Mouse (Mus musculus): ENCODE data around the gene Xpnpep3. TPM values are rescaled to one million over a fixed set of nuclear protein-coding genes. Genes with fewer than 3 reads are reported as not detected.
A peak's percentile ranks its signal among the peaks of the same experiment; 100 is the strongest.
"Not testable (repeated sequence)": the region's sequence is repeated elsewhere in the genome, so short reads cannot be mapped to it uniquely, and the experiment has no call there.

Gene Xpnpep3
- polyA plus RNA-seq, 1 experiment from 2014 or later = 13.2 TPM

GRCm38 (mm10) chr15:81465016-81465660 is 65.2 kb downstream of the Xpnpep3 start:
- Histone ChIP-seq H3K4me2 (peak overlapping the region; percentile 76), H3K4me1 (peaks cover 11% of the 10 kb centered on the region), H3K27ac (peak overlapping the region; percentile 92), H3K9me3 (replicated peaks) (peaks cover 12% of the 10 kb centered on the region; the same call in 1 of the 2 replicates), H3K27me3 (no peaks in the 10 kb centered on the region), H3K9ac (peak overlapping the region; percentile 64), H3K36me3 (peaks cover 24% of the 10 kb centered on the region), H3K4me3 (replicated peaks) (peak overlapping the region; percentile 78)
- ATAC-seq (replicated peaks; ENCODE audit: low FRiP score) = no peak
- 71% methylated on average over 12 of the region's 12 CpGs for WGBS

DNA sequence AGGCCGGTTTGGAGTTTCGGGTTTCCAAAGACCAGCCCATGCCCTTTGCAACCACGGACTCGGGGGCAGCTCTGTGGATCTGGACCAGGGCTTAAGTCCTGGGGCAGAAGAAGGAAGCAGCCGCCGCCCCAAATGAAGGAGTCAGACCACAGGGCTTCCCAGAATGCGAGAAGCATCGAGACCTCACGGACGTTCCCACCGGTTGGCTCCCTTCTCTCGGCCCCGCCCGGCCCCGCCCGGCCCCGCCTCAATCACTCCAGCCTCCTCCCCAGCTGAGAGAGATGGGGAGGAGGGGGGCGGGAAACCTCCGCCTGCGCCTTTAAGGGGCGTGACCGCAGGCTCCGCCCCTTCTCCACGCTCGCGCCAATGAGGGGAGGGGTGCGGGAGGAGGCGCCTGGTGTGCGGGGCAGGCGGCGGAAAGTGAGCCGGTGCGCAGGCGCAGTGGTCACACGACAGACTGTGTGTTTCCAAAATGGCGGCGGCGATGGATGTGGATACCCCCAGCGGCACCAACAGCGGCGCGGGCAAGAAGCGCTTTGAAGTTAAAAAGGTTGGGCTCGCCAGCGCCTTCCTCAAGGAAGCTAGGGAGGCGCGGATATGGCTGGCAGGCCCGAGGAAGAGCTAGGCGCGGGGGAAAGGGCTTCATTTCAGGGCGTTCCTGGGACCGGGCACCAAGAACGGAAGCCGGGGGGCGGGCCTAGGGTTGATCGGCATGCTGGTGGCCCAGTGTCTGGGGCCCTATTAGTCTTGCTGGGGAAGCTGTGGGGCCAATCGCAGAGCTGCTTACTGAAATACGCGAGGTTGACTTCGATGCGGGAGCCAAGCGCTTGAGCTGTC is 66.2 kb downstream of the Xpnpep3 start, which contains the start of gene Rbx1:
Rbx1 (plus strand) TSS at position 396 of the 837 bp plus-strand sequence.
- Histone ChIP-seq H3K36me3 (peaks cover 30% of the 10 kb centered on the region), H3K27me3 (no peaks in the 10 kb centered on the region), H3K4me3 (replicated peaks) (peak within 1 kb of the TSS; percentile 78), H3K4me1 (peaks cover 11% of the 10 kb centered on the region), H3K27ac (peak within 1 kb of the TSS; percentile 92), H3K4me2 (peak within 1 kb of the TSS; percentile 76), H3K9me3 (replicated peaks) (peaks cover 12% of the 10 kb centered on the region; the same call in 1 of the 2 replicates), H3K9ac (peak within 1 kb of the TSS; percentile 68)
- ATAC-seq (replicated peaks; ENCODE audit: low FRiP score) = peak; percentile 99
- WGBS = under 1% methylated on average over 62 of the region's 62 CpGs

- Histone ChIP-seq H3K9ac (peak overlapping the region; percentile 68), H3K27me3 (no peaks in the 10 kb centered on the region), H3K9me3 (replicated peaks) (peaks cover 8% of the 10 kb centered on the region; the same call in 1 of the 2 replicates), H3K4me2 (peak overlapping the region; percentile 71), H3K36me3 (peaks cover 36% of the 10 kb centered on the region), H3K4me3 (replicated peaks) (peak overlapping the region; percentile 78), H3K4me1 (peaks cover 11% of the 10 kb centered on the region), H3K27ac (peak overlapping the region; percentile 91)
- WGBS = 1% methylated on average over 15 of the region's 15 CpGs
- ATAC-seq (replicated peaks; ENCODE audit: low FRiP score) = no peak; the same call in 1 of the 2 replicates
Observed at GRCm38 (mm10) chr15:81466738-81467113, 66.8 kb downstream of the Xpnpep3 start.

DNA sequence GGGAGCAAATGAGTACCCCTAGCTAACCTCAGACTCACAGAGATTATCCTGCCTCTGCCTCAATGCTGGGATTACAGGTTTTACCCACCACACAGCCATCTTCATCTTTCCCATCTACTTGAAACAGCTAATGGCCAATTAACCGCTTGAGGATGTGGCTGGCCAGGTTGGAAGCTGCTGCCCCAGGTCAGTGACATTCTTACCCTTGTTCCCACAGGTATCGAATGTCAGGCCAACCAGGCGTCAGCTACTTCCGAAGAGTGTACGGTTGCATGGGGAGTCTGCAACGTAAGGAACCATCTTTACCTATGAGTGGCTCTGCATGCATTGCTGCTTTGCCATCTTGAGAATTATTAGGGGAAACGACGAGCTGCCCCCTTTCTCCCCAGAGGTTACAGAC is 70.8 kb downstream of the Xpnpep3 start:
- WGBS = 49% methylated on average over 8 of the region's 8 CpGs
- no peak for ATAC-seq (replicated peaks; ENCODE audit: low FRiP score)
- H3K36me3 ChIP-seq = peaks cover 74% of the 10 kb centered on the region

DNA sequence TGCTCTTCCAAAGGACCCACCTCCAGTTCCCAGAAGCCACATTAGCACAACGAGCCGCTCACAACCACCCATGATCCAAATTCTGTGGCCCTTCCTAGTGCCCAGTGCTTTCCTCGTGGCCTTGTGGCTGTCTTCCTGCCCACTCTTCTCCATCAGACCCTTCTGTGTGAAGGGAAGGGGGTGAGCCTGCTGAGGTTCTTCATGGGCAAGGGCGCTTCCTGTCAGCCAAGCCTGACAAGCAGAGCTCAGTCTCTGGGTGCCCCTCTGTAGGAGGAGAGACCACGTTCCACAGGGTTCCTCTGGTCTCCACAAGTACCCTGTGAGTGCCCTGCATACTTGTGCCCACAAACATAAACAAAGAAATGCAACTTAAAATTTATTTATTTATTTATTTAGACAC is 72.3 kb downstream of the Xpnpep3 start:
- no peak overlapping the region for H3K4me2 ChIP-seq
- no peak for ATAC-seq (replicated peaks; ENCODE audit: low FRiP score)
- no peak overlapping the region for H3K27ac ChIP-seq
- H3K4me3 ChIP-seq (replicated peaks) = no peak overlapping the region
- no peaks in the 10 kb centered on the region for H3K9me3 ChIP-seq (replicated peaks)
- peaks cover 12% of the 10 kb centered on the region for H3K4me1 ChIP-seq
- no peak overlapping the region for H3K9ac ChIP-seq
- H3K36me3 ChIP-seq = peaks cover 80% of the 10 kb centered on the region
- 97% methylated on average over 5 of the region's 5 CpGs for WGBS
- no peaks in the 10 kb centered on the region for H3K27me3 ChIP-seq

More for the DNA sequence above, 70.8 kb downstream of the Xpnpep3 start:
- no peak overlapping the region for H3K27ac ChIP-seq
- H3K4me2 ChIP-seq = no peak overlapping the region
- H3K27me3 ChIP-seq = no peaks in the 10 kb centered on the region
- no peaks in the 10 kb centered on the region for H3K9me3 ChIP-seq (replicated peaks)
- H3K4me3 ChIP-seq (replicated peaks) = no peak overlapping the region
- H3K9ac ChIP-seq = no peak overlapping the region
- peaks cover 11% of the 10 kb centered on the region for H3K4me1 ChIP-seq

- ATAC-seq (replicated peaks; ENCODE audit: low FRiP score) = no peak
- 50% methylated on average over 3 of the region's 3 CpGs for WGBS
- Histone ChIP-seq H3K27me3 (no peaks in the 10 kb centered on the region), H3K4me2 (no peak overlapping the region), H3K4me3 (replicated peaks) (no peak overlapping the region), H3K9ac (no peak overlapping the region), H3K9me3 (replicated peaks) (no peaks in the 10 kb centered on the region), H3K36me3 (peaks cover 55% of the 10 kb centered on the region), H3K27ac (peak overlapping the region; percentile 62; the same call in 1 of the 2 replicates), H3K4me1 (peaks cover 13% of the 10 kb centered on the region)
Observed at GRCm38 (mm10) chr15:81475654-81476053, 75.7 kb downstream of the Xpnpep3 start.

DNA sequence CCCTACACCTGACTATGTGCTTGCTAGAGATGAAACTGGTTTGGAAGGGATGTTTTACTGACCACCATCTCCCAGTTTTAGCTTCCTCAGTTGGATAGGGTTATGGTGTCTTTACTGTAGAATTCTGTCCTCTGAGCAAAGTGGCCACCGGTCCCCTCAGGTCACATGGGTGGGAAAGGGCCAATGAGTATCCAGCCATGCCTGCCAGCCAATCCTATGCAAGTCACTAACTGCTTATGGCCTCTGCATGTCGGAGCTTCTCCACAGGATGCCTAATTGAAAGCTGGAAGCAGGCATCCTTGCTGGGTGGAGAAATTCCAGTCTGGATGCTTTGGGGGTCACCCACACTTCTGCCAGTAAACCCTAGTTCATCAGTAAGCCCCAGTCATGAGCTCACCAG is 76.7 kb downstream of the Xpnpep3 start:
- no peak for ATAC-seq (replicated peaks; ENCODE audit: low FRiP score)
- no peaks in the 10 kb centered on the region for H3K9me3 ChIP-seq (replicated peaks)
- H3K9ac ChIP-seq = no peak overlapping the region
- peaks cover 20% of the 10 kb centered on the region for H3K4me1 ChIP-seq
- no peak overlapping the region for H3K4me3 ChIP-seq (replicated peaks)
- no peaks in the 10 kb centered on the region for H3K27me3 ChIP-seq
- WGBS = 8% methylated on average over 2 of the region's 2 CpGs
- H3K27ac ChIP-seq = no peak overlapping the region
- peaks cover 46% of the 10 kb centered on the region for H3K36me3 ChIP-seq
- no peak overlapping the region for H3K4me2 ChIP-seq

- WGBS = 45% methylated on average over 21 of the region's 21 CpGs
- Histone ChIP-seq H3K27ac (no peak overlapping the region), H3K27me3 (no peaks in the 10 kb centered on the region), H3K36me3 (peaks cover 16% of the 10 kb centered on the region), H3K4me3 (replicated peaks) (no peak overlapping the region), H3K9me3 (replicated peaks) (no peaks in the 10 kb centered on the region), H3K9ac (no peak overlapping the region), H3K4me1 (peaks cover 20% of the 10 kb centered on the region), H3K4me2 (peak overlapping the region; percentile 15; the same call in 1 of the 2 replicates)
- ATAC-seq (replicated peaks; ENCODE audit: low FRiP score) = no peak
Observed at GRCm38 (mm10) chr15:81479446-81480213, 79.7 kb downstream of the Xpnpep3 start.

DNA sequence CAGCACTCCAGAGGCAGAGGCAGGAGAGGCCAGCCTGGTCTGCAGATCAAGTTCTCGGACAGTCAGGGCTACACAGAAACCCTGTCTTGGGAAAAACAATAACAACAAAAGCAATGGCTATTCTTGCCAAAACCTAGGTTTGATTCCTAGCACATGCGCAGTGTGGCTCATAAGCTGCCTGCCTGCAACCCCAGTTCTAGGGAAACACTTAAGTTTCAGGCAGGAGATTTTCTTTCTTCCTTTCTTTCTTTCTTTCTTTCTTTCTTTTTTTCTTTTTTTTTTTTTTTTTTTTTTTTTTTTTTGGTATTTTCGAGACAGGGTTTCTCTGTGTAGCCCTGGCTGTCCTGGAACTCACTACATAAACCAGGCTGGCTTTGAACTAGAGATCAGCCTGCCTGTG is 80.3 kb downstream of the Xpnpep3 start:
- WGBS = 71% methylated on average over 3 of the region's 3 CpGs
- not testable (repeated sequence) for H3K9ac ChIP-seq; H3K4me3 ChIP-seq (replicated peaks); H3K9me3 ChIP-seq (replicated peaks); H3K27me3 ChIP-seq; H3K4me2 ChIP-seq; H3K36me3 ChIP-seq; H3K27ac ChIP-seq; ATAC-seq (replicated peaks; ENCODE audit: low FRiP score)
- H3K4me1 ChIP-seq = peaks cover 20% of the 10 kb centered on the region

DNA sequence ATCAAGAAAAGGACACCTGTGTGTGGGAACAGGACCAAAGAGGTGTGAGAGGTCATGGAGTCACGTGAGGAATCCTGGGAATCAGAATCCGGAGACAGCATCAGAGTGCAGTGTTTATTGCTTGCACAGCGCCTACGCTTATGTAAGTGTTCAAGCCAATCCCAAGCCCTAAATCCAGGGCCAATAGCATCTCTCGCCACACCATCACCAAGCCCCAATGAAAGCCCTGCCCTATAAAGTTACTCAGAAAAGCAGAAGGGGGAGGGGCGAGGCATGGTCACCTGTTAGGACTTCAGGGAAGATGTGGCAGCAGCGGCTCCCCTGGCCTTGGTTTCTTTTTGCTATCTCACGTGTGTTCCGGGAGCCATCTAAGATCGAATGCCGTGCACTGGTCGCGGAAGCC is 81.0 kb downstream of the Xpnpep3 start:
- Histone ChIP-seq H3K4me3 (replicated peaks) (peak overlapping the region; percentile 34), H3K36me3 (peaks cover 4% of the 10 kb centered on the region; the same call in 1 of the 2 replicates), H3K4me2 (peak overlapping the region; percentile 59), H3K9ac (no peak overlapping the region), H3K27me3 (no peaks in the 10 kb centered on the region), H3K9me3 (replicated peaks) (no peaks in the 10 kb centered on the region), H3K4me1 (peaks cover 20% of the 10 kb centered on the region), H3K27ac (no peak overlapping the region)
- WGBS = 20% methylated on average over 13 of the region's 13 CpGs
- ATAC-seq (replicated peaks; ENCODE audit: low FRiP score) = peak; percentile 58; the same call in 1 of the 2 replicates

DNA sequence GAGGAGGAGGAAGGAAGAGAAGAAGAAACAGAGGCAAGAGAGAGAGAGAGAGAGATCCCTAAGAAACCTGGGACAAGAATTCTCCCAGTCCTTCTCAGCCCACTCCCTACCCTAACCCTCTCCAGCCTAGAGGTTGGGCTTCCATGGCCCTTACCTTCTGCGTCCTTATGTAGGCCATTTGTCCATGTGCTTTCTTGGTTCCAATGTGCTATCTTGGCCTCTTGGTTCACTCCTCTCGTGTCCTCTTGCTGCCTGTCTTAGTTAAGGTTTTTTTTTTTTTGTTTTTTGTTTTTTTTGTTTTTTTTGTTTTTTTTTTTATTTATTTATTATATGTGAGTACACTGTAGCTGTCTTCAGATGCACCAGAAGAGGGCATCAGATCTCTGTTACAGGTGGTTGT is 83.0 kb downstream of the Xpnpep3 start:
- no peaks in the 10 kb centered on the region for H3K9me3 ChIP-seq (replicated peaks)
- no peak for ATAC-seq (replicated peaks; ENCODE audit: low FRiP score)
- no peaks in the 10 kb centered on the region for H3K27me3 ChIP-seq
- peaks cover 17% of the 10 kb centered on the region for H3K4me1 ChIP-seq
- WGBS = 76% methylated on average over 2 of the region's 2 CpGs
- H3K9ac ChIP-seq = no peak overlapping the region
- H3K4me3 ChIP-seq (replicated peaks) = no peak overlapping the region
- H3K27ac ChIP-seq = no peak overlapping the region
- no peak overlapping the region for H3K4me2 ChIP-seq
- H3K36me3 ChIP-seq = no peaks in the 10 kb centered on the region

All from kidney, embryonic 15.5 days (tissue).